Mouse (Mus musculus): ENCODE measurements around the gene Pgam2. TPM values are rescaled to one million over a fixed set of nuclear protein-coding genes. Genes with fewer than 3 reads are reported as not detected.

Gene Pgam2
- total RNA-seq, 4 experiments from 2014 or later, result 838 to 1,132 (median 977) TPM

DNA sequence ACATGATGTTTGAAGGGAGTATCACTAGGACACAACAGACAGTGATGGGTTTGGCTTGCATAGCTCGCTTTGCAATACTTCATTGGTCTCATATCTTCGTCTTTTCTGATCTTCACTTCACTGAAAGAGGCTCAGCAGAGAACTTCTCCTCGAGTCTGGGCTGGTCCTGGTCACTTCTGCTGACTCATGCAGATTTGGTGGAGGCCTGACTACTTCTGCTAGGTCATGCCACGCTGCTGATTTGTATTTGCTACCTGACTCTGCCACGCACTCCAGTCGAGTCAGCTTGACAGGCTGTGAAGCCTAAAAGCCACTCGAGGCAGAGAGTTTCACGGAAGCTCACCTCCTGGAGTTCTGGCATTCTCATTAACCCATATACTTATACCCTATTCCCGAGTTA, 4.4 kb upstream of the Pgam2 start:
- DNase-seq (ENCODE audit: low spot score), result no peak

GRCm38 (mm10) chr11:5805711-5806110, 2.2 kb upstream of the Pgam2 start:
- no peak for DNase-seq (ENCODE audit: low spot score)

- no peak for DNase-seq (ENCODE audit: low spot score)
These were observed 641 bp upstream of the Pgam2 start for GRCm38 (mm10) chr11:5804174-5804573.

GRCm38 (mm10) chr11:5802457-5803217, 896 bp downstream of the Pgam2 start:
- no peak for DNase-seq (ENCODE audit: low spot score)

DNA sequence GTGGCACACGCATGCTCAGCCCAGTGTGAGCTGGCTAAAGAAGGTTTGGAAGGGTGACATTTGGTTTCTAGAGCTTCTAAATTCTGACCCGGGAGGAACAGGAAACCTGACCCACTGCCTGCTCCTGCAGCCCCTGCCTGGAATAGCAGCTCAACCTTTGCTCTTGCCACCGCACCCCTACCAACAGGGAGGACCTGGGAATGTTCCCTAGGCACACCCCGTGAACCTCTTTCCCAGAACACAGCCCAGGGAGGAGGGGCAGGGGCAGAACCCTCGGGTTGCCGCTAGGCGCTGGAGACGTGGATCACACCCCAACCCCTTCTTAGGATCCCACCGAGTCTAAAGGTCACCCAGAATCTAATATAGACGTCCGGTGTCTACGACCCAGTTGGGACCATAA, 1.5 kb downstream of the Pgam2 start:
- DNase-seq (ENCODE audit: low spot score), result no peak

DNA sequence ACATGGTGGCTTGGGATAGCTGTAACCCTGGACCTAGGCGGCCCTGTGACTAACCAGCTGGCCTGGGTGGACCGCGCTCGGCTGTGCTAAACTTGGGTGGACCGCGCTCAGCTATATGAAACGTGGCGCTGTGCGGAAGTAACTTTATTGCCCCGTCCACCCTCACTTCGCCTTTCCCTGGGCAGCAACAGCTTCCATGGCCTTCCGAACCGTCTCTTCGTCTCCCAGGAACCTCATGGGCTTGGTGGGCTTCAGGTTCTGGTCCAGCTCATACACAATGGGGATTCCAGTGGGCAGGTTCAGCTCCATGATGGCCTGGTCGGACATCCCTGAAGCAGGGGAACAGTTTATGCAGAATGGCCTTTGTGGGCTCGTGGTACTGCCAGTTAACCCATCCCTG, 2.0 kb downstream of the Pgam2 start:
- DNase-seq (ENCODE audit: low spot score), result no peak

- DNase-seq (ENCODE audit: low spot score), result no peak
These were observed 3.7 kb downstream of the Pgam2 start for GRCm38 (mm10) chr11:5799621-5800490.

DNA sequence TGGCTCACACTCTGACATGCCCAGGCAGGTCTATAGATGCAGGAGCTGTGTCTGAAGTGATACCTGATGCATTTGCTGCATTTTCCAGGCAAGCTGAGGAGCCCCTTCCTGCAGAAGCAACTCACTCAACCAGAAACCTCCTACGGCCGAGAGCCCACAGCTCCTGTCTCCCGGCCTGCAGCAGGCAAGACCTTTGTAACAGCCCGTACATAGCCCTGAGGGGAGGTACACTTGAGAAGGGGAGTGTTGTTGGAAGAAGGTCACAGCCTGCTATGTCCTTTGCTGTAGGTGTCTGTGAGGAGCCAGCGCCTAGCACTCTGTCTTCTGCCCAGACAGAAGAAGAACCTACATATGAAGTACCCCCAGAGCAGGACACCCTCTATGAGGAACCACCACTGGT, 5.6 kb downstream of the Pgam2 start:
- no peak for DNase-seq (ENCODE audit: low spot score)

- DNase-seq (ENCODE audit: low spot score), result no peak
These were observed 6.2 kb downstream of the Pgam2 start for GRCm38 (mm10) chr11:5797371-5797770.

- DNase-seq (ENCODE audit: low spot score), result no peak
These were observed 6.6 kb downstream of the Pgam2 start for GRCm38 (mm10) chr11:5796939-5797338.

DNA sequence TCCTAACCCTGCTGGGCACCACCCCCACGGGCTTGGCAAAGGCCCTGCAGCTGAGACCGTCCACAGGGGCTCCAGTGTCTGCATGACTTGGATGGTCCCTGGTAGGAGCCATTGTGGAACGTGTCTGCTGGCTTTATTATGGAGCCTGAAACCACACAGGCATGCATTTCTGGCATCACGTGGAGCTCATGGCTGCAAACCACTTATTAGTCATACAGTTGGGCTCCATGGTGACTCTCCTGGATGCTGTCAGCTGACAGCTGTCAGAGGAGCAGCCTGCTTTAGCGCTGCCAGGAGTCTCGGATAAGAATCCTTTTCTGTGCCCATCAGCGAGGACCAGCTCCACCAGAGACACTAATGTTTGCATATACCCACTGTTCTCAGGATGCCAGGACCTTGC, 7.8 kb downstream of the Pgam2 start:
- peak; percentile 48 for DNase-seq (ENCODE audit: low spot score)

- DNase-seq (ENCODE audit: low spot score), result no peak
These were observed 8.2 kb downstream of the Pgam2 start for GRCm38 (mm10) chr11:5795290-5795689.

- no peak for DNase-seq (ENCODE audit: low spot score)
These were observed 13.1 kb downstream of the Pgam2 start for GRCm38 (mm10) chr11:5790431-5790830.

DNA sequence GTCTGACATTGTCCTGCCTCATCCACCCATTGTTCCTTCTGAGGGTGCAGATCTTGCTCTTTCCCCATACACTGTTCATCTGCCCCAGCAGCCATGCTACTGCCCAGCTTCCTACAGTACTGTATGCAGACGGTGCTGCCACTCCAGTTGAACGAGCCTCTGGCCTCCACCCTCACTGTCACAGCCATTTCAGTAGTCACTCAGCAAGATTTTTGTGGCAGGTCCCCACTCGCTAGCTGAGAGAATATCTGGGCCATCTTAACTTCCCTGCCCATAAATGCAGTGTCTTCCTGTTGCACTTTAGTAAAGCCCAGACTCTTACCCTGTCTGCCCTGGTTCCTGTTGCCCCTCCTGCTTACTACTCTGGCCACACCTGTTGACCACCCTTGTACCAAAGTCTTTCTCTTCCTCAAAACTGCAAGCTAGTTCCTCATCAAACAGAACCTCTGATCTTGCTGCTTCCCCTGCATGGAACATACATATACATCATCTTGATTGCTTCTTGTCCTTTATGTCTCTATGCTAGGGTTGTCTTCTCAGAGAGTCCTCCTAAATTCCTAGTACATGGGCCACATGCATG, 13.7 kb downstream of the Pgam2 start:
- no peak for DNase-seq (ENCODE audit: low spot score)

DNA sequence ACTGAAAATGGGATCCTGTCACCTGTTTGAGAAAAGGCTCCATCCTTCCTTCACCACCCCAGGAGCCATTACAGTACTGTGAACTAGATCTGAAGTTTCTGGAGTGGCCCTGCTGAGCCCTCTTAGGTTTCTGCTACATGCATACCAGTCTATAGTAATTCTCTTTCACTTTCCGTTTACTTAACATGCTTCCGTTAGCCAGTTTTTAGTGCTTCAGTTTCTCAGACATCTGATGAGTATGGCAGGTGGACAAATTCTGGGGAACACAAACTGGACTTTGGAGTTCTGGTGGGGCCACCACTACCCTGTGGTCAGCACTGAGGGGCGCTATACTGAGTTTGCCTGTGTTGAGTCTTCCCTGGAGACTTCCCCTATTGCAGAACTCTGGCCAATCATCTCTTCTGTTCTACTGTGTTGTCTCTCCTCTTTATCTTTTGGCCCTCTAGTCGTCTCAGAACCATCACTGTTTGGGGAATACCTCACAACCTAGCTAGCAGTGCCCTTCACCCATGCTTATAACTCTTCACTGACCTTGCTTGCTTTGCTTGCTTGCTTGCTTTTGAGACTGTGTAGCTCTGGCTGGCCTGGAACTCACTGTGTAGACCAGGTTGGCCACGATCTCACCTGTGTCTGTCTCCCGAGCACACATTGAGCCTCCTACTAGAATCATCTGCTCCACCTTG, 14.3 kb downstream of the Pgam2 start:
- no peak for DNase-seq (ENCODE audit: low spot score)

DNA sequence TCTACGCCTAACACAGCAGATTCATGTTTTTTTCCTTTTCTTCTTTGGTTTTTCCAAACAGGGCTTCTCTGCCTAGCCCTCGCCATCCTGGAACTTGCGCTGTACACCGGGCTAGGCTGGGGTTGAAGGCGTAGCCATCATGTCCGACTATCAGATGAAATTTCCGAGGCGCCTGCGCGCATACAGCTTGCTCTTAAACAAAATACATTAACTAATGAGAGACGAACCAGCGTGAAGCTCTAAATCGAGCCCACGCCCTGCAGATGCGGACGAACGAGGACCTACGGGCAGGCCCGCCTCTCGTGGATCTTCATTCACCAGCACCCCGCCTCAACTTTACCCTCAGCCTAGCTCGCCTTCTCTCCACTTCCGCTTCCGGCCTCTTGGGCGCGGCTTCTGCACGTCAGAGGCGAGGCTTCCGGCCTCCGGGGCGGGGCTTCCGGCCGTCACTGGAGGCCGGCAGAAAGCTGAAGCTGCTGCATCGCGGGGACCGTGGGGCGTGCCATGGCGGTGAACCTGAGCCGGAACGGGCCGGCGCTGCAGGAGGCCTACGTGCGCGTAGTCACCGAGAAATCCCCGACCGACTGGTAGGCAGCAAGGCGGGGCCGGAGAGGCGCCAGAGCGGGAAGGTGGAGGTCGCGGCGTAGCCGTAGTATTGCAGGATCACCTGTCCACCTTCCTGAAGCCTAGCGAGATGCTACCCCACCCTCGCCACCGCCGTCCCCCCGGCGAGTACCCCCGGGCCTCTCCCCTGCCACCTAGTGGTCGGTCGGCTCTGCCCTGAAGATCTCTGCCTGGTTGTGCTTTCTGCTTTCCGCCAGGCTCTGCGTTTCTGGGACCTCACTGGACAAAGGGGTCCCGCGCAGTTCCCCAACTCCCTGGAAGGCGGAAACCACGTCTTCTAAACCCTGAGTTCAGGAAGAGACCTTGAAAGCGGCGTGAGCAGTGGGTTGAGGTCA, 15.2 kb downstream of the Pgam2 start, which contains the start of gene Dbnl:
Gene Dbnl, plus strand, starts transcription at position 433 of the 959 bp plus-strand sequence.
- DNase-seq (ENCODE audit: low spot score), result peak; percentile 97

DNA sequence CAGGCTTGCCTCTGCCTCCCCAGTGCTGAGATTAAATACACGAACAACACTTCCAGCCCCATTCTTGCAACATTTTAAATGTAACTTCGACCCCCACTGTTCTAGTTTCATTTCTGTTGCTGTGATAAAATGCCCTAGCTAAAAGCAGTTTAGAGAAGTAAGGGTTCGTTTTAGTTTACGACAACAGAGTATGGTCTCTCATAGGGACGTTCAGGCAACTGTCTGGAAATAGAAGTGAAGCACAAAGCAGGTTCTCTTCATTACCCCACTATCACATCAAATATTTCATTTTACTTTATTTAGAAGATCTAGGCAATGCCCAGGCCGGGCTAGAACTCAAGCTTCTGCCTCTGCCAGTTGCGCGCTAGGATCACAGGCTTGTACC, 15.9 kb downstream of the Pgam2 start:
- no peak for DNase-seq (ENCODE audit: low spot score)

GRCm38 (mm10) chr11:5785732-5786131, 17.8 kb downstream of the Pgam2 start:
- DNase-seq (ENCODE audit: low spot score), result no peak

DNA sequence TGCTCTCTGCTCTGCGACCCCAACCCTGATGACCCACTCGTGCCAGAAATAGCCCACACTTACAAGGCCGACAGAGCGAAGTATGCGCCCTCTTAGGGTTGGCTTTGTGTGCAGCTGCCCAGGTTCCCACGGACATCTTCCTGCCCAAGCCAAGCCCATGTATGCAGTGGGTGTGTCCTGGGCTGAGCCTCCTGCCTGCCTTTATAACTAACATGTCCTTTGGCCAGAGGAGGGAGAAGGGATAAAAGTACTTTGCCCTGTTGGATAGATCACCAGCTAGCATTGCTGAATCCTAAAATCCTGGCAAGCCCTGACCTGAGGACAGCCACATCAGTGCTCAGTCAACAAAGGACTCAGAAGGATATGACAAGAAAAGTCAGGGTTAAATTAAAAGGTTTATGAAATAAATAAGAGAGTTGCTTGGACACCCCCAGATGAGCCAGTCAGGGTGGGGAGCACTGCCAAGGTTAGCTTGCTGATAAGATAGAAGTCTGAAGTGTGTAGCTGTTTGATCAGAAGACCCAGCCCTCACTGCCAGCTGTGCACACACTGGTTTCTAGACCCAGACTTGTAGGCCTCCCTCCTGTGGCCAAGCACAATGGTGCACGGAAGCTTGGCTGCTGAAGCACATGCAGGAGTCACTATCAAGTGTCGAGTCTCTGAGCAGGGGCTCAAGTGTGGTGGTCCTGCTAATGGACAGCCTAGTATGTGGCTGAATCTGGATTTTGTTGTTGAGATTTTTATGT, 21.2 kb downstream of the Pgam2 start:
- no peak for DNase-seq (ENCODE audit: low spot score)

GRCm38 (mm10) chr11:5780035-5780499, 23.5 kb downstream of the Pgam2 start:
- DNase-seq (ENCODE audit: low spot score), result no peak
